Mouse (Mus musculus) hindbrain, embryonic 11.5 days (tissue): ENCODE results near the gene Commd7. TPM values are rescaled to one million over a fixed set of nuclear protein-coding genes. Genes with fewer than 3 reads are reported as not detected.

ENCODE experiments used
- ATAC-seq: fragments of 200-750 bp; cut with Nextera tagmentation; 2 replicates; pipeline ENCODE4 v1.8.0; 2017; ENCODE audit warnings: mild to moderate bottlenecking, moderate TSS enrichment, moderate library complexity; ENCODE audit not compliant: low FRiP score
- DNase-seq: peaks from one replicate; pipeline ENCODE4 v3.0.0-alpha.2; 2015; ENCODE audit warnings: low spot score
- H3K27ac ChIP-seq: fragments of 300-500 bp; sonication (generic); 2 replicates; pipeline ENCODE4 v1.5.1; 2014; ENCODE audit warnings: mild to moderate bottlenecking, low read depth, low read length
- H3K27me3 ChIP-seq: fragments of 300-500 bp; sonication (generic); 2 replicates; pipeline ENCODE4 v1.6.1; 2014; ENCODE audit warnings: mild to moderate bottlenecking, low read length, moderate library complexity, mixed read lengths; ENCODE audit not compliant: control insufficient read depth, insufficient read depth
- H3K36me3 ChIP-seq: fragments of 300-500 bp; sonication (generic); 2 replicates; pipeline ENCODE4 v1.6.1; 2014; ENCODE audit warnings: mild to moderate bottlenecking, low read length, moderate library complexity, mixed read lengths; ENCODE audit not compliant: control insufficient read depth, insufficient read depth
- H3K4me1 ChIP-seq: fragments of 300-500 bp; sonication (generic); replicated peaks from 2 replicates; pipeline ENCODE4 v1.6.1; 2014; ENCODE audit warnings: low read length, mixed read lengths; ENCODE audit not compliant: control insufficient read depth, insufficient read depth
- H3K4me2 ChIP-seq: fragments of 300-500 bp; sonication (generic); replicated peaks from 2 replicates; pipeline ENCODE4 v1.6.1; 2014; ENCODE audit warnings: mild to moderate bottlenecking, low read depth, low read length
- H3K4me3 ChIP-seq: fragments of 300-500 bp; sonication (generic); 2 replicates; pipeline ENCODE4 v1.5.1; 2014; ENCODE audit warnings: low read depth, low read length
- H3K9ac ChIP-seq: fragments of 300-500 bp; sonication (generic); 2 replicates; pipeline ENCODE4 v1.6.1; 2014; ENCODE audit warnings: low read depth, low read length
- H3K9me3 ChIP-seq: fragments of 300-500 bp; sonication (generic); 2 replicates; pipeline ENCODE4 v1.6.1; 2016; ENCODE audit warnings: low read length; ENCODE audit not compliant: control insufficient read depth
- WGBS: fragments of 180-500 bp; shearing (Covaris S2); extraction: QIAGEN DNeasy Blood & Tissue Kit; methylation state at CpG from one replicate; pipeline ENCODE4 v1.1.7; 2014; 5-methylcytosine and 5-hydroxymethylcytosine counted together
- polyA plus RNA-seq: library from polyadenylated mRNA; unstranded; fragments of >200 nt; fragmentation: Nextera tagmentation; extraction: Ambion mirVana; gene quantifications from 2 replicates; pipeline ENCODE4 v1.2.1, GENCODE M21; 2014

Commd7 gene
- polyA plus RNA-seq, 1 experiment from 2014 or later, result 60.0 TPM

GRCm38 (mm10) chr2:153577122-153577521 is 55.5 kb downstream of the Commd7 start:
- Histone ChIP-seq H3K4me3 (no peak overlapping the region), H3K27ac (no peak overlapping the region), H3K9me3 (no peaks in the 10 kb centered on the region), H3K4me1 (no peaks in the 10 kb centered on the region), H3K4me2 (no peak overlapping the region), H3K27me3 (no peaks in the 10 kb centered on the region), H3K9ac (no peak overlapping the region), H3K36me3 (no peaks in the 10 kb centered on the region)
- ATAC-seq, result no peak
- WGBS, result 53% methylated on average over 4 of the region's 4 CpGs
- no peak for DNase-seq

- DNase-seq (no peak), ATAC-seq (no peak)
- WGBS, result 85% methylated on average over 3 of the region's 3 CpGs
- no peak overlapping the region for H3K27ac ChIP-seq
- no peak overlapping the region for H3K4me3 ChIP-seq
- no peaks in the 10 kb centered on the region for H3K27me3 ChIP-seq
- H3K4me1 ChIP-seq, result no peaks in the 10 kb centered on the region
- no peak overlapping the region for H3K4me2 ChIP-seq
- no peak overlapping the region for H3K9ac ChIP-seq
- no peaks in the 10 kb centered on the region for H3K9me3 ChIP-seq
- H3K36me3 ChIP-seq, result no peaks in the 10 kb centered on the region
These were observed 56.4 kb downstream of the Commd7 start for GRCm38 (mm10) chr2:153576150-153576549.

GRCm38 (mm10) chr2:153575554-153575953 is 57.0 kb downstream of the Commd7 start:
- Histone ChIP-seq H3K27me3 (no peaks in the 10 kb centered on the region), H3K4me1 (no peaks in the 10 kb centered on the region), H3K4me3 (no peak overlapping the region), H3K9ac (no peak overlapping the region), H3K4me2 (no peak overlapping the region), H3K27ac (no peak overlapping the region), H3K9me3 (no peaks in the 10 kb centered on the region), H3K36me3 (no peaks in the 10 kb centered on the region)
- 44% methylated on average over 6 of the region's 6 CpGs for WGBS
- DNase-seq (no peak), ATAC-seq (no peak)

- no peak for DNase-seq
- H3K4me3 ChIP-seq, result no peak overlapping the region
- no peaks in the 10 kb centered on the region for H3K27me3 ChIP-seq
- H3K9ac ChIP-seq, result no peak overlapping the region
- no peak overlapping the region for H3K27ac ChIP-seq
- no peaks in the 10 kb centered on the region for H3K4me1 ChIP-seq
- H3K9me3 ChIP-seq, result no peaks in the 10 kb centered on the region
- no peak for ATAC-seq
- H3K4me2 ChIP-seq, result no peak overlapping the region
- 90% methylated on average over 9 of the region's 9 CpGs for WGBS
- H3K36me3 ChIP-seq, result no peaks in the 10 kb centered on the region
These were observed 59.5 kb downstream of the Commd7 start for GRCm38 (mm10) chr2:153573101-153573500.

- H3K27me3 ChIP-seq, result no peaks in the 10 kb centered on the region
- 93% methylated on average over 6 of the region's 6 CpGs for WGBS
- H3K4me2 ChIP-seq, result no peak overlapping the region
- no peaks in the 10 kb centered on the region for H3K4me1 ChIP-seq
- no peaks in the 10 kb centered on the region for H3K9me3 ChIP-seq
- no peaks in the 10 kb centered on the region for H3K36me3 ChIP-seq
- ATAC-seq (no peak), DNase-seq (no peak)
- no peak overlapping the region for H3K9ac ChIP-seq
- no peak overlapping the region for H3K4me3 ChIP-seq
- H3K27ac ChIP-seq, result no peak overlapping the region
These were observed 64.0 kb downstream of the Commd7 start for GRCm38 (mm10) chr2:153568541-153568940.

GRCm38 (mm10) chr2:153568013-153568412 is 64.6 kb downstream of the Commd7 start:
- H3K27ac ChIP-seq, result no peak overlapping the region
- ATAC-seq (no peak), DNase-seq (no peak)

More at GRCm38 (mm10) chr2:153568013-153568412, 64.6 kb downstream of the Commd7 start:
- no peaks in the 10 kb centered on the region for H3K27me3 ChIP-seq
- no peaks in the 10 kb centered on the region for H3K9me3 ChIP-seq
- H3K4me2 ChIP-seq, result no peak overlapping the region
- WGBS, result 88% methylated on average over 4 of the region's 4 CpGs
- no peaks in the 10 kb centered on the region for H3K36me3 ChIP-seq
- no peak overlapping the region for H3K9ac ChIP-seq
- H3K4me3 ChIP-seq, result no peak overlapping the region
- H3K4me1 ChIP-seq, result no peaks in the 10 kb centered on the region

Other genes with a start within 250 kb of the Commd7 start
- not detected in 2 replicates for gene 4930404H24Rik, start 140.0 kb downstream of the Commd7 start, polyA plus RNA-seq
- 26.0 and 26.7 TPM in 2 replicates for gene Nol4l, start 102.8 kb downstream of the Commd7 start, polyA plus RNA-seq
- gene Dnmt3b, start 16.7 kb upstream of the Commd7 start, polyA plus RNA-seq, result 9.9 and 10.3 TPM in 2 replicates
- 0.10 TPM in 1 of 2 replicates, not detected in the other for gene Dnmt3c, start 63.9 kb upstream of the Commd7 start, polyA plus RNA-seq
- gene Mapre1, start 108.5 kb upstream of the Commd7 start, polyA plus RNA-seq, result 376 and 407 TPM in 2 replicates
- not detected in 2 replicates for gene Efcab8, start 147.2 kb upstream of the Commd7 start, polyA plus RNA-seq
- gene Sun5, start 238.3 kb upstream of the Commd7 start, polyA plus RNA-seq, result not detected in 2 replicates
- gene Bpifb2, start 242.3 kb upstream of the Commd7 start, polyA plus RNA-seq, result not detected in 2 replicates